Mouse (Mus musculus): Measurements from ENCODE around the gene Znfx1.

- TF ChIP-seq CTCF (IDR thresholded peaks at IDR 0.05; ENCODE audit: extremely low read depth, insufficient read depth, insufficient read length, insufficient replicate concordance) = no peak
- TF ChIP-seq POLR2A (IDR thresholded peaks at IDR 0.05; ENCODE audit: low read depth, low read length) = no peak
These were observed 18.3 kb upstream of the Znfx1 start for GRCm38 (mm10) chr2:167081135-167081534.
